Mouse (Mus musculus): ENCODE data around the gene Eif2b4. TPM values are rescaled to one million over a fixed set of nuclear protein-coding genes. Genes with fewer than 3 reads are reported as not detected.

Gene Eif2b4
- polyA plus RNA-seq, 1 experiment, result 88.0 TPM

DNA sequence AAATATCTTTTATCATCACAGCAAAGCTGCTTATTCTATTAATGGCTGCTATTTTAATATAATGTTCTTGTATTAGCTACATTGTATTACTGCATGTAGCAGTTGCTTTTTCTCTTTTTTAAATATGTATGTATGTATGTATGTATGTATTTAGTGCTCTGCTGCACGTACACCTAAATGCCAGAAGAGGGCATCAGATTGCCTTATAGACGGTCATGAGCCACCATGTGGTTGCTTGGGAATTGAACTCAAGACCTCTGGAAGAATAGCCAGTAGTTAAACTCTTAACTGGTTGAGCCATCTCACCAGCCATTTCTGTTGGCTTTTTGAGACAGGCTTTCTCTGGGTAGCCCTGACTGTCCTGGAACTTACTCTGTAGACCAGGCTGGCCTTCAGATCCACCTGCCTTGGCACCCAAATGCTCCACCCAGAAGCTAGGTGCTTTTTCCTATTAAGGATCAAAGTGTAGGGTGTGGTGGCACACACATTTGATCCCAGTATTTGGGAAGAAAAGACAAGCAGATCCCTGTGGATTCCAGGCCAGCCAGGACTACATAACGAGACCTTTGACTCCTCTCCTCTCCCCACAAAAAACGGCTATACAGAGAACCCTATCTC, 4.9 kb downstream of the Eif2b4 start:
- Histone ChIP-seq H3K4me3 (ENCODE audit: control insufficient read depth, insufficient read depth, low read length) (no peak overlapping the region), H3K27me3 (ENCODE audit: control insufficient read depth, insufficient read depth, low read length) (no peaks in the 10 kb centered on the region), H3K27ac (ENCODE audit: control insufficient read depth, insufficient read depth, low read length) (no peak overlapping the region), H3K4me1 (replicated peaks; ENCODE audit: control insufficient read depth, insufficient read depth, low read length) (peaks cover 4% of the 10 kb centered on the region), H3K36me3 (ENCODE audit: control insufficient read depth, insufficient read depth, low read length) (peaks cover 27% of the 10 kb centered on the region)
- WGBS, result 80% methylated on average over 4 of the region's 4 CpGs
- DNase-seq, result no peak
- TF ChIP-seq CTCF (IDR thresholded peaks at IDR 0.05; ENCODE audit: borderline replicate concordance, control insufficient read depth, extremely low read depth, insufficient read depth, low read length, poor library complexity) (no peak), POLR2A (IDR thresholded peaks at IDR 0.05; ENCODE audit: control insufficient read depth, extremely low read depth, insufficient read depth, low read length, poor library complexity) (no peak)

DNA sequence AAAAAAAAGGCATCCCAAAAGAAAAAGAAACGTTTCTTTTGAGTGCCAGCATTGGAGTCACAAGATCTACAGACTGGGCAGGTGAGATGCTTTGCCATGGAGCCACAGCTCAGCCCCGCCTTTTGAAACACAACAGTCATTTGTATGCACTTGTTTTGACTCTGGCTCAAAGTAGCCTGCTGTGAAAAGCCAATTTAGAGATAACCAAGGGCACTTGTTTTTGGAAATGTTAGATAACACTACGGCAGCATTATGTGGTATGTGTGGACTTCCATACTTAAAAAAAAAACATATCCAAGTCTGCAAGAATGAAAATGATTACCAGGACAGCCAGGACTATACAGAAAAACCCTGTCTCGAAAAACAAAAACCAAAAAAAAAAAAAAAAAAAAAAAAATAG, 9.6 kb downstream of the Eif2b4 start:
- Histone ChIP-seq H3K27ac (ENCODE audit: control insufficient read depth, insufficient read depth, low read length) (no peak overlapping the region), H3K4me1 (replicated peaks; ENCODE audit: control insufficient read depth, insufficient read depth, low read length) (peaks cover 4% of the 10 kb centered on the region), H3K27me3 (ENCODE audit: control insufficient read depth, insufficient read depth, low read length) (no peaks in the 10 kb centered on the region), H3K4me3 (ENCODE audit: control insufficient read depth, insufficient read depth, low read length) (no peak overlapping the region), H3K36me3 (ENCODE audit: control insufficient read depth, insufficient read depth, low read length) (peaks cover 13% of the 10 kb centered on the region)
- TF ChIP-seq CTCF (IDR thresholded peaks at IDR 0.05; ENCODE audit: borderline replicate concordance, control insufficient read depth, extremely low read depth, insufficient read depth, low read length, poor library complexity) (no peak), POLR2A (IDR thresholded peaks at IDR 0.05; ENCODE audit: control insufficient read depth, extremely low read depth, insufficient read depth, low read length, poor library complexity) (no peak)
- 74% methylated on average over 4 of the region's 4 CpGs for WGBS
- no peak for DNase-seq

DNA sequence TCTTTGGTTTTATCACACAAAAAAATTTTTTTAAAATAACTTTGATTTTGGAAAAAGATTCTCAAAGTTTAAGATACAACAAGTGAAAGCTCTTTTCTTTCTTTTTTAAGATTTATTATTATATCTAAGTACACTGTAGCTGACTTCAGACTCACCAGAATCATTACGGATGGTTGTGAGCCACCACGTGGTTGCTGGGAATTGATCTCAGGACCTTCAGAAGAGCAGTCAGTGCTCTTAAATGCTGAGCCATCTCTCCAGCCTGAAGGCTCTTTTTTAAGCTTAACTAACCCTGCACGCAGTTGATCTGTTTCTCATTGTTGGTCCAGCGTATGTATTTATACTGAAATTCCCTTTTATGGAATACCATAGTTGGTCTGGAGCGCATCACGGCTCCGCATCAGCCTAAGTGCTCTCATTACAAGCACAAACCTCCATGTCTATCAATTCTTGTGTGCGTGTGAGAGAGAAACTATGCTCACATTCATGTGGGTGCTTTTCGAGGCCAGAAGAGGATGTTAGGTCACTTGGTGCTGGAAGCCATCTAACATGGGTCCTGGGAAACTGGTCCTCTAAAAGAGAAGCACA, 12.0 kb downstream of the Eif2b4 start:
- Histone ChIP-seq H3K4me3 (ENCODE audit: control insufficient read depth, insufficient read depth, low read length) (no peak overlapping the region), H3K36me3 (ENCODE audit: control insufficient read depth, insufficient read depth, low read length) (no peaks in the 10 kb centered on the region), H3K27ac (ENCODE audit: control insufficient read depth, insufficient read depth, low read length) (no peak overlapping the region), H3K4me1 (replicated peaks; ENCODE audit: control insufficient read depth, insufficient read depth, low read length) (peaks cover 4% of the 10 kb centered on the region), H3K27me3 (ENCODE audit: control insufficient read depth, insufficient read depth, low read length) (no peaks in the 10 kb centered on the region)
- WGBS, result 96% methylated on average over 9 of the region's 9 CpGs
- DNase-seq, result no peak
- no peak for TF ChIP-seq CTCF (IDR thresholded peaks at IDR 0.05; ENCODE audit: borderline replicate concordance, control insufficient read depth, extremely low read depth, insufficient read depth, low read length, poor library complexity)
- TF ChIP-seq POLR2A (IDR thresholded peaks at IDR 0.05; ENCODE audit: control insufficient read depth, extremely low read depth, insufficient read depth, low read length, poor library complexity), result no peak

DNA sequence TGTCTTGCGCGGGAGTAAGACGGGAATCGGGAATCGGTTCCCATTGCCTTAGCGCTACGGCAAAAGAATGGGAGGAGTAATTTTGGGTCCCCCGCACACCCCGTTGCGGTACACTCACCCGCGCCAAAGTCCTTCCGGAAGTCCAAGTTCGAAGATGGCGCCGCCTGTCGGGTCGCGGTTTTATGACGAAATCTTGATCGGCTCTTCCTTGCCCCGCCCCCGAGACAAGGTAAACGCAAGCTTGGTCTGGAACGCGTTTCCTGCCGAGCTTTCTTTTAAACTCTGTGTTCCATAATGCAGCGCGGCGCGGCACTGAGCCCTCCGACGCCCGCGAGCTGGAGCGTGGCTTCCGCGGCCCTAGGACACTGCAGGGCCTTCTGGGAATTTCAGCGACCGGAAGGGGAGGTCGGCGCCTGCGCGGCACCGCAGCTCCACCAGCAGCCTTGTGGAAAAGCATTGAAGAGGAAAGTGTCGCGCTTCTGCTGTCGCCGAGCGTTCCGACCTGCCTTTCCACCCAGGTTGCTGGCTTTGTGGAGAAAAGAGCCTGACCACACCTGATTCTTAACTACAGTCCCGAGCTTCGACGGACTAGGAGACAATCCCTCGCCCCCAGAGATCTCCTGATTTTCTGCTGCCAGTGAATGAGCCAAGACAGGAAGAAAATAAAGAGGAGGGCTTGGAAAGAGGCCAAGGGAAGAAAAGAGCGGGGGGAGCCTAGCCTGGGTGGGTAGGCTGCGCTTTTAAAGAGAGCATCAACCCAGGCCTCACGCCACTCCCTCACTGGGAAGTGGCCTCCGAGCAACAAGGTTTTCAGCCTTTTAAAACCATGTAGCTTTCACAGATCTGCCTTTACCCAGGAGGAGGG, 13.2 kb downstream of the Eif2b4 start, which contains the start of the genes Gm29609 and Gtf3c2:
Gene Gm29609, minus strand, starts transcription at position 146 of the 865 bp plus-strand sequence.
Gene Gtf3c2, minus strand, starts transcription at position 379 of the 865 bp plus-strand sequence.
- Histone ChIP-seq H3K27ac (ENCODE audit: control insufficient read depth, insufficient read depth, low read length) (peak within 1 kb of the TSS; percentile 96), H3K4me3 (ENCODE audit: control insufficient read depth, insufficient read depth, low read length) (peak within 1 kb of the TSS; percentile 85), H3K36me3 (ENCODE audit: control insufficient read depth, insufficient read depth, low read length) (no peaks in the 10 kb centered on the region), H3K27me3 (ENCODE audit: control insufficient read depth, insufficient read depth, low read length) (no peaks in the 10 kb centered on the region), H3K4me1 (replicated peaks; ENCODE audit: control insufficient read depth, insufficient read depth, low read length) (peaks cover 4% of the 10 kb centered on the region)
- under 1% methylated on average over 59 of the region's 59 CpGs for WGBS
- TF ChIP-seq CTCF (IDR thresholded peaks at IDR 0.05; ENCODE audit: borderline replicate concordance, control insufficient read depth, extremely low read depth, insufficient read depth, low read length, poor library complexity) (0 out of 2 replicates have a peak, but pooled peaks have one; percentile 45), POLR2A (IDR thresholded peaks at IDR 0.05; ENCODE audit: control insufficient read depth, extremely low read depth, insufficient read depth, low read length, poor library complexity) (peak; percentile 90)
- peak; percentile 96 for DNase-seq

DNA sequence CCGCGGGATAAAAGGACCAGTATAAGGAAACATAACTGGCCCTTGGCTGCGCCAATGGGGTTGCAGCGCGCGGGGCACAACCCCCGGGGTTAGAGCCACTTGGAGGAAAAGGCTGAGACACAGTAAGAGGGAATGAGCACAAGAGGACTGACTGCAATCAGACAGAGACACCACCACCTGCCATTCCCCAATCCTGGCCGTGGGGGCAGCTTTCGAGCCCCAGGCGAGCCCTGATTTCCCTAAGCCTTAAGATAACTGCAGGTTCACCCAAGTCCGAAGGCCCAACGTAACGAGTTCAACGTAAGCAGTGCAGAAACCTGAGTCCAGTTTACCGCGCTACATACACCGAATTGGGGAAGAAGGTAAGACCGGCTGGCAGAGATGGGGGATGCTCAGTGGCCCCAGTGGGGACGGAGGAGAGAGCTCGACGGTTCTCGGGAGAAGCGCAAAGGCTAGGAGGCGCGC, 13.9 kb downstream of the Eif2b4 start:
- Histone ChIP-seq H3K27ac (ENCODE audit: control insufficient read depth, insufficient read depth, low read length) (peak overlapping the region; percentile 96), H3K4me3 (ENCODE audit: control insufficient read depth, insufficient read depth, low read length) (peak overlapping the region; percentile 85), H3K36me3 (ENCODE audit: control insufficient read depth, insufficient read depth, low read length) (peaks cover under 1% of the 10 kb centered on the region; the same call in 1 of the 2 replicates), H3K4me1 (replicated peaks; ENCODE audit: control insufficient read depth, insufficient read depth, low read length) (peaks cover 4% of the 10 kb centered on the region), H3K27me3 (ENCODE audit: control insufficient read depth, insufficient read depth, low read length) (no peaks in the 10 kb centered on the region)
- no peak for DNase-seq
- TF ChIP-seq POLR2A (IDR thresholded peaks at IDR 0.05; ENCODE audit: control insufficient read depth, extremely low read depth, insufficient read depth, low read length, poor library complexity) (no peak), CTCF (IDR thresholded peaks at IDR 0.05; ENCODE audit: borderline replicate concordance, control insufficient read depth, extremely low read depth, insufficient read depth, low read length, poor library complexity) (no peak)
- under 1% methylated on average over 25 of the region's 25 CpGs for WGBS

DNA sequence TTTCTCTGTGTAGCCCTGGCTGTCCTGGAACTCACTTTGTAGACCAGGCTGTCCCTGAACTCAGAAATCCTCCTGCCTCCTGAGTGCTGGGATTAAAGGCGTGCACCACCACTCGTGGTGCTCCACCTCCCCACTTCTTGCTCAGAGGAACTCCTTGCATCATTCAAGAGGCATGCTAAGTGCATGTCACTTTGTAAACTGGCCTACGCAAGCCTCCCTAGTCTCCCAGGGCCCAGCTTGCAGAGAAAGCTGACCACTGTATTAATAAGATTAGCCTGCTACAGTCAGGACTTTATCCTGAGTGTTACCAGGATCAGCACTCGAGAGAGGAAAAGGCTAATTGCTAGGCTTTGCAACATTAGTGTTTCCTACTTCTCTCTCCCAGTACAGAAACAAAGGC, 24.6 kb downstream of the Eif2b4 start:
- H3K4me1 ChIP-seq (replicated peaks; ENCODE audit: control insufficient read depth, insufficient read depth, low read length), result no peaks in the 10 kb centered on the region
- TF ChIP-seq CTCF (IDR thresholded peaks at IDR 0.05; ENCODE audit: borderline replicate concordance, control insufficient read depth, extremely low read depth, insufficient read depth, low read length, poor library complexity), result no peak
- no peak for DNase-seq
- no peak overlapping the region for H3K4me3 ChIP-seq (ENCODE audit: control insufficient read depth, insufficient read depth, low read length)
- peaks cover 96% of the 10 kb centered on the region for H3K36me3 ChIP-seq (ENCODE audit: control insufficient read depth, insufficient read depth, low read length)
- no peaks in the 10 kb centered on the region for H3K27me3 ChIP-seq (ENCODE audit: control insufficient read depth, insufficient read depth, low read length)
- no peak overlapping the region for H3K27ac ChIP-seq (ENCODE audit: control insufficient read depth, insufficient read depth, low read length)
- WGBS, result 98% methylated on average over 4 of the region's 4 CpGs

Data from thymus, adult 2 months (tissue).